Mouse (Mus musculus) c-Kit-positive CD71-positive TER-119-positive erythroid progenitor cells, embryonic 14.5 days (primary cell): Measurements from ENCODE around the gene Zfp960.
"Not testable (repeated sequence)": the region's sequence is repeated elsewhere in the genome, so short reads cannot be mapped to it uniquely, and the experiment has no call there.

ENCODE experiments used
- DNase-seq: peaks from one replicate; pipeline ENCODE4 v3.0.0-alpha.2; 2013; ENCODE audit warnings: low spot score

Gene Zfp960

DNA sequence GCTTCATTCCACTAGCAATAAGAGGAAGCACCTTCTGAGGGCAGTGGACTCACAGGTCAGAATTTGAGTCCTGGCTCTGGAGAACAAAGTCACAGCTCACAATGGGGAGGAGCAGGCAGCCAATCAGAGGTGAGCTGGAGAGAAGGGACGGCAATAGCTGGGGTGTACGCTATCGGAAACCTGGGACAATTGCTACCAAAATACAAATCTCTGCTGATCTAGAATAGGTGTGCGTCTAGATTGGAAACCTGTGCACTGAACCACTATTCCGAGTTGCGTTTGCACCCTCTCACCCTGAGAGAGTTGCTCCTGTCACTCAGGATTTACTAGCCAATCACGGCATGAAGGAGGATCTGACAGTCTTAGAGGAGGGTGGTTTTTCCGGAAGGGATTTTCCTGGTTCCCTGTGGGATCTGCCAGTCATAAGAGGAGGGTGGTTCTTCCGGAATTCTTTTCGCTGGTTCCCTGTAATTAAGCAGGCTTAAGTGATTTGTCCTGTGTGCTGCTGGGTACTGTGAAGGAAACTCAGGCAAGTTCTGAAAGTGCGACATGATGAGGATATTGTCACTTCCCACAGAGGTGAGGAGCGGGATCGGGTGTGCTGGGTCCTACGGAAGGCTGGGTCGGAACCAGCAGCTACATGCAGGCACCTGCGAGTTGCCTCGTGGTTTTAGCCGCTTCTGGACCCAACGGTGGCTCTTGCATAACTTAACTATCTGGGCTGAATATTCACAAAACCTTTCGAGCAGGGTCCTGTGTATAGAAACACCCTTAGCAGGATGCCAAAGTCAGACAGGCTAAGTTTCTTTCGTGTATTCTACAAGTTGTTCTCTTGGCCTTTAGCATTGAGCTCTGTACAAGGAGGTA, at the start of gene Zfp960:
Gene Zfp960 (plus strand): TSS at position 486 of the 867 bp plus-strand sequence.
- peak; percentile 31 for DNase-seq

- DNase-seq = not testable (repeated sequence)
Measured at GRCm38 (mm10) chr17:17018071-17018470, 45.8 kb upstream of the Zfp960 start.

- not testable (repeated sequence) for DNase-seq
Measured at GRCm38 (mm10) chr17:17059566-17059965, 4.3 kb upstream of the Zfp960 start.

GRCm38 (mm10) chr17:17120830-17121502, 57.1 kb downstream of the Zfp960 start, which contains the start of gene Zfp97:
TSS of gene Zfp97 (plus strand) at chr17:17121415.
- DNase-seq = not testable (repeated sequence)
